Mouse (Mus musculus) 3134 (cell line): ENCODE data around the gene Kdm2a.

Experiments used
- DNase-seq: peaks from one replicate; pipeline ENCODE4 v3.0.0-alpha.2; 2011; ENCODE audit warnings: low spot score; ENCODE audit not compliant: insufficient read length; ENCODE audit errors: extremely low read depth

Gene Kdm2a

DNA sequence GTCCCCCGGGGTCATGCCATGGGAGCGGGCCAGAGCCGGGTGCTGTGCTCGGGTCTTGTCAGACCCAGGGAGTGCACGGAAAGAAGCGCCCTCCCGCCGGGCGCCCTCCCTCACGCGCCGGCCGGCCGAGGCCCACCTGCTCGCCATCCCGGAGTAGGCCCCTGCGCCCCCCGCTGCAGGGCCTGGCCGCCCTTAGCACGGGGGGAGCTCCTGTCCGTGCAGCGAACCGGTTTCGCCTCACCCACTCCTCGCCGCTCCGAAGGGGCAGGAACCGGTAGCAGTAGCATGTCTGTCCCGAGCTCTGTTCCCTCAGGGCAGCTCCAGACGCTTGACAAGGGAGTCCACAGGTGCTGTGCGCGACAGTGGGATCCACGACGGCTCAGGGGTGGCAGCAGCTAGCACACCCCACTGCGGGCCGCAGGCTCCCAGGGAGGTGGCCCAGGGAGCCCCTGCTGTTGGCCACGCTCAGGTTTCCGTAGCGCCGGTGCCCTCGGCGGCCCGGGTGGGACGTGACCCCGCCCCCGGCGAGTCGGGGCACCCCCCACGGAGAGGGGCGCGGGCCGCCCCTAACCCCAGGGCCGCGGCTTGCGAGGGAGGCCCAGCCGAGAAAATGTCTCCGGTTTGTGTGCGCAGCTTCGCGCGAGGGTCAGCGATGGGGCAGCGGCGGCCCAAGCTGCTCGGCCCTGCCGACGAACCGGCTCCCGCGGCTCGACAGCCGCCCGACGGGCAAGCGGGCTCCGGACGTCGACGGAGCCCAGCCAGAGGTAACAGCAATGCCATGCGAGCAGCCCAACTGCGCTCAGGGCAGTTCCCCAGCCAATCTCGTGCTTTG is at the start of gene Kdm2a:
Kdm2a (minus strand) TSS at position 488 of the 832 bp plus-strand sequence.
- DNase-seq: peak; percentile 16

DNA sequence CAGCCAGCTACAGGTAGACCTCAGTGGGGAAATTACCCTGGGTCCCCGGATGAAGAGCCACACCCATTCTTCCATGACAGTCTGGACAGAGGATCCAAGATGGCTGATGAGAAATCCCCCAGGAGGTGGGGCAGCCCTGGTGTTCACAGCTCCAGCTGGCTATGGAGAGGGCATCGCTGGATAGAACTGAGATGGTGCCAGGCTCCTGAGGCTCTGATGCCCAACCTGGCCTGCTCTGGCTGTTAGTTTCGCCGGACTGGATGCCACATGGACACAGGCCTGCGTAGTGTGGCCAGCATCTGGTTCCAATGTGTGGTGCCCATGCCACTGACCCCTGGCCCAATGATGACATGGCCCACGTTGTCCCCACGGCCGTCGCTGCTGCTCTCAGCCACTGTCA is 49.4 kb upstream of the Kdm2a start:
- DNase-seq: no peak

DNA sequence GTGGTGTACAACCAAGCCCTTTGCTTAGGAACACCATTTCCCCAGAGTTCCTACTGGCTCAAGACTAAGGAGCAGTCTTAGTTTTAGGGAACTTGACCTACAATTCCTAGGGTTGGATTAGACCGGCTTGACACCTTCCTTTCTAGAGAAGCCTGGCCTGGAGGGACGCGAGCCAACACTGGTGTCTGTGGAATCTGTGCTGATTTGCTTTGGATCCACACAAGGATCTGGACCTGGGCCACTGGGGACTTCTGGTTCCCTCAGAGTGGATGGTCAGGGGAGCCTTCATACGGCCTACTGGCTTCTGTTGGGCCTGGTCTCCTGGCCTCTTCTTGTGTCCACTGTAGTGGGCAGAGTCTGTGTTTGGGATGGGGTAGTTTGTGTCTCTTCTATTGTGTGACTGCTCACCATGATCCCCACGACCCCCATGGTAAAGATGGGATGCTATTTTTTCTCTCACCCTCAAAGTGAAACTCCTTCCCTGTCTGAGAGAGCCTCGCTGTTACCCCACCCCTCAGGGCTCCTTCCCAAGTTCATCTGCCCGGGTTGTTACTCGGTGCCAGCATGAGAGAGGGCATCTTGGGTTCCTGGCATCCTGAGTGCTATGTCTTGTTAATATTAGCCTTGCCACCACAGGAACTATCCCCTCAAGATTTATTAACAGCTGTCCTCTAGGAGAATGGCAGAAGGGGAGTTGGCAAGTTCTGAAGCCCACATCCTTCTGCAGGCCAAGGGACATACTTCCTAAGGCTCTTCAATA is 48.8 kb upstream of the Kdm2a start:
- DNase-seq: no peak

DNA sequence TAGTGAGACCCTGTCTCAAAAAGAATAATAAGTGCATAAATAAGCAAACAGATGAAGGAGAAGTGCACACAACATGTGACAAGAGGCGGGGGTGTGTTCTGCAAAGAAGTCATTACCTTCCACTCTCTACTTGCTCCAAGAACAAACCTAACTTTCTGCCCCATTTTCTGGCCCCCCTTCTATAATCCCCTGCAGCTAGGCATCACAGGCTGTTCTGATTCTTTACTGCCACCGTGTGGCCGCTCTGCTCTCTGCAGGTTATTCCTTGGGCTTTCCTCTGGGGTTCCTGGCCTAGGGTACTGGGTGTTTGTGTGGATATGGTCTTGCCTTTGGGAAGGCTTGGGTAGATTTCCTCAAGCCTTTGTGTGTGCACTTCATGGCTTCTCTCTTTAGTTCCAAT is 44.3 kb upstream of the Kdm2a start:
- DNase-seq: no peak

DNA sequence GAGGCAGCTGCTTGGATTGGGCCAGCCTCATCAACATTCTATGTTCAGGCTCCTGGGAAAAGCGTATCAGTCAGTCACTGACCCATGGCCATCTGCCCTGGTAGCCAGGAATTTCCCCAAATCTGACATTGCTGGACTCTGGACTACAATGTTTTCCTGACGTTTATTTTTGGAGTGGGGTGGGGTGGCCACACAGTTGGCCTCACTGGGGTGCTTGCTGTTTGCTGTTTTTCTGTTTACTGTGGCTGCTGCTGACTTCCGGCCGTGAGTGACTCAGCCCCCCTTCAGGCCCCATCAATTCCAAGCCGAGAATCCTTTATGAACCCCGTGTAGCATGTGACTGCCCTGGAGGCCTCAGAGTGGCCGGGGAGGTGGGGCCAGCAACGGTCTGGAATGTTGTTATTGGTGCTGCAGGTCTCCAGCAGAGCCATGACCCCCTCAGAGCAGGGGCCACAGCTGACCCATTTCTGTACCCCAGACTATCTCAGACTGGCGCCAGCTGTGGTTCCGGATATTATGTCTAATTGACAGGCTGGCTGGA is 43.6 kb upstream of the Kdm2a start:
- DNase-seq: peak; percentile 69

DNA sequence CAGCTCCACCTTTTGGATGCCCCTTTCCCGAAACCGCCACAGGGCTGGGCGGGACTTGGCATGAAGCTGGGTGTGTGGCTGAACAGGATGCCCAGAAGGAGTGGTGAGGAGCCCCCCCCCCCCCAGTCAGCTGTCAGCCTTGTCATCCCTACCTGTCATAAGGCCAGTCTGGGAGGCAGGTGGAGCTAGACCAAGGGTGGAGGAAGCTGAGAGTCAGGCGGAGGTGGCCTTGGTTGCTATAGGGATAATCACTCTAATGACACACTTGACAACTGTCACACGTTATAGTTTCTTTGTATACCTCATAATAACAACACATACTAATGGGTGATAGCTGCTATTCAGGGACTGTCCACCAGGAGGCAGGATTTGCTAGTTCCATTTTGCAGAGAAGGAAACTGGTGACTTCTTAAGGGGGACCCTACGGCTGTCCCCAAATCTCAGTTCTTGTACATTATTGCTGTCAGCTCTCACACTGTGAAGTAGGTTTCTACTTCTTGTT is 43.1 kb upstream of the Kdm2a start:
- peak; percentile 71 for DNase-seq

DNA sequence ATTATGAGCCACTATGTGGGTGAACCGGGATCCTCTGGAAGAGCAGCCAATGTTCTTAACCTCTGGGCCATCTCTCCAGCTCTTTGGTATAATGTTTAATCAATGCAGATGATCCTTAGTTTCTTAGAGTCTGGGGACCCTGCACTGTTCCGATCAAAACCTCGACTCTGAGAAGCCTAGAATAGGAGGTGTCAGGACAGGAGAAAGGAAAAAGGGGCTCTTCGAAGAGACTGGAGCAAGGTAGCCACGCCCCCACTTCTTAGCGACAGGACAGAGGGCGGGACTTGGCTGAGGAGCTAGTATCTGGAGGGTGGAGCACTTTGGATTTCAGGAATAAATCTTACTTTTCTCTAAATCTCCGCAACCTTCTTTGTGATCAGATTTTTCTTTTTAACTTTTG is 42.1 kb upstream of the Kdm2a start:
- DNase-seq: peak; percentile 42

DNA sequence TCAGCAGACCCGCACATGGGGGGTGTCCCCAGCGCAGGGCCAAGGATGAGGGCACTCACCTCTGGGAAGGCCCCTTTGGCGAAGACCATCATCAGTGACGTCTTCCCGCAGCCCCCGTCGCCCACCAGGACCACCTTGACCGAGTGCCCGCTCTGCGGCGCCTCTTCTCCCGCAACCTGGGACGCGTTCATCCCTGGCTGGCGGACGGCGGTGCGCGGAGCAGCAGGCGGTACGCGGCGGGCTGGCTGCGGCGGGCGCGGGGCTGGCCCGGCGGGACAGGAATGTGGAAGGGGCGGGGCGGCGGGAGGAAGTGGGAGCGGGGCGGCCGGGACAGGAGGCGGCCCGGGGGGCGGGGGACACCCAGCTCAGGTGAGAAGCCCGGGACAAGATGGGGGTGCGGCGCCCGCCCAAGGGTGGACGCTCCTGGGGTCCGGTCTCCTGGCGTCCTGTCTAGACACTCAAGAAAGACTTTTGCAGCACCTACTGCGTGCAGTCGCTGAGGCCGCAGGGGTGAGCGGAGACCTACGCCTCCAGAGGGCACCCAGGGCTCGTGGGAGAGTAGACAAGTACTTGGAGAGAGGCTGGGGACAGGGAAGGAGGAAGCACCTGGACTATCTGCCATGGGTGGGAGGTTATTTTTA is 41.2 kb upstream of the Kdm2a start, which contains the start of gene Rhod:
Rhod (minus strand) TSS at position 272 of the 641 bp plus-strand sequence.
- peak; percentile 82 for DNase-seq

DNA sequence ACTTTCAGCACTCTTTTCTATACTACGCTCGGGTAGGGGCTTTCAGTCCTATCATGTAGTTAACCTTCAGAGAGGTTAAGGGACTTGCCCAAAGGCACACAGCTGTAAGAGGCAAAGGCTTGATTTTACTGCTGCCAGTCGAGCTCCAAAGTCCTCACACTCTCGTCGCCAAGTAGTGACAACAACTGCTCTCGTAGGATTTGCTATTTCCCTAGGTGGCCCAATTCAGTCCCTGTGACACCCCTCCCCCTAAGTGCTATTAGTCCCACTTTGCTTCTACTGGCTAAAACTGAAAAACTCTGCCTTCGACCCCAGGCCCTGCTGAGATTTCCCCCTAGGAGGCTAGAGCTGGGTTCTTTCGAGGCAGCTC is 40.7 kb upstream of the Kdm2a start:
- no peak for DNase-seq

DNA sequence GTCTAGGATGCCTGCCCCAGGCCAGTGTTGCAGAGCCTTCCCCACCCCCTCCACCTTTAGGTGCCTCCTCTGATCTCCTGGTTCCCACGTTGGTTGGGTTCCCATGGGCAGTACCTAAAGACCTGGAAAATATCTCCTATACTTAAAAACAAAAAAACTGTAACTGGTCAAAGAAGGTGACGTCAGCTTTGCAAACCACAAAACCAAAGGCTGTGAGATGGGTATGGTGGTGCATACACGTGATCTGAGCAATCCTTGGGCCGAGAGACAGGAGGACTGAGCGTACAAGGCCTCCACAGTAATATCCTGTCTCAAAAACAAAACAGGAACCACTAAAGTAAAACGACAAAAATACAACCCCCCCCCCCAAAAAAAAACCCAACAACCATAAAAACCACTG is 39.8 kb upstream of the Kdm2a start:
- DNase-seq: peak; percentile 51

DNA sequence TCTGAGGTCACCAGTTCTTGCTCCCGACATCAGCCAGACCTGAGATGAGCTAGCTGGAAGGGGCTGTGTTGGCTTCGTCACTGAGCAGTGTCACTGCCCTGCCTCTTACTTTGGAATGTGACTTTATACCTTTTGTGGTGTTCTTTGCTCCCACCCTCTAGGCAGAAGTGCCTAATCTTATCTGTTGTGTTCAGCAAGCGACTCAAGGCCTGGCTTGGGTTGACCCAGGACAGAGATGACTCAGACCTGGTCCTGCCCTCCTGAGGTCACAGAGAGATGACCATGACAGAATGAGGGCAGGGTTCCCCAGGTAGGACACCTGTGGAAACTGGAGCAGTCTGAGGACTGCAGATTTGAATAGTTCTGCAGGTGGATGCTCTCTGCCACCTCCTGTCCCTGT is 38.2 kb upstream of the Kdm2a start:
- DNase-seq: no peak

DNA sequence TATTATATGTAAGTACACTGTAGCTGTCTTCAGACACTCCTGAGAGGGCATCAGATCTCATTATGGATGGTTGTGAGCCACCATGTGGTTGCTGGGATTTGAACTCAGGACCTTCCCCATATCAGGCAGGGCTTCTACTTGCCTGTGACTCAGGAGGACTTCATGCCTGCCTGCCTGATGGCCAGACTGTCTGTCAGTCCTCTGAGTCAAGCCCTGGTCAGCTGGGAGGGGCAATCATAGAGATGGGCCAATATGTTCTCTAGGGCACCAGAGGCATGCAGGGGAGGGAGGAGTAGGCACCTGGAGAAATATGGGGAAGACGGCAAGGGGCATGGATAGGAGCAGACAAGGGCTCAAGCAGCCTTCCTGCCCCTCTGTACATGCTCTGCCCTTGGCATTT is 36.9 kb upstream of the Kdm2a start:
- DNase-seq: no peak

DNA sequence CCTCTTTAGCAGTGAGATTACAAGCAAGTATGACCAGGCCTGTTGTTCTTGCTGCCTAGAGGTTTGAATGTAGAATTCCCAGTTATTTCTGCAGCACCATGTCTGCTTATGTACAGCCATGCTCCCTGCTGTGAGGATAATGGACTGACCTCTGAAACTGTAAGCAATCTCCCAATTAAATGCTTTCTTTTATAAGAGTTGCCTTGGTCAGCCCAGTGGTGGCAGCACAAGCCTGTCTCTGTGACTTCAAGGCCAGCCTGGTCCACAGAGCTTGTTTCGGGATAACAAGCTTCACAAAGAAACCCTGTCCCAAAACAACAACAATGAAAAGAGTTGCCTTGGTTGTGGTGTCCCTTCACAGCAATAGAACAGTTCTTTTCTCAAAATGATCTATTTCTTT is 35.7 kb upstream of the Kdm2a start:
- no peak for DNase-seq

DNA sequence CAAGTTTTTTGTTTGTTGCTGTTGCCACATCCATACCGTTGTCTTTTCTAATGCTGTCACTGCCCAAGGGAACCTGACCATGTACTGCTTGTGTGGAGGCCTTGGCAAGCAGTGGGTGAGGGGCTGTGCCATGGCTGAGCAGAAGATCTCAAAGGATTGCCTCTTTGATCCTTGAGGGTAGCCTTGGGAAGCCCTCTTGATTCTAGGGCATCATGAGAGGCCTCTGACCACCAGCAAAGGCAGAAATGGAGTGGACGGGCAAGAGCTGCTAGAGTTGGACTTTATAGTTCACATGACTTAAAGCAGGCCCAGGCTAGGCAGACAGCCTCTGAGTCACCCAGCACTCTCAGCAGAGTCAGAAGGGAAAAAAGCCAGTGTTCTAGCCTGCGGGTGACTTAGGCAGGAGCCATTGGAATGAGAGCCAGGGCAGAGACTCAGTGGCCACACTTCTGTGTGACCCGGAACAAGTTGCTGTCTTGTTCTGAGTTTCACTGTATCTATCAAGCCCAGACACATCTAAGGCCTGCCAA is 32.1 kb upstream of the Kdm2a start:
- DNase-seq: peak; percentile 51

DNA sequence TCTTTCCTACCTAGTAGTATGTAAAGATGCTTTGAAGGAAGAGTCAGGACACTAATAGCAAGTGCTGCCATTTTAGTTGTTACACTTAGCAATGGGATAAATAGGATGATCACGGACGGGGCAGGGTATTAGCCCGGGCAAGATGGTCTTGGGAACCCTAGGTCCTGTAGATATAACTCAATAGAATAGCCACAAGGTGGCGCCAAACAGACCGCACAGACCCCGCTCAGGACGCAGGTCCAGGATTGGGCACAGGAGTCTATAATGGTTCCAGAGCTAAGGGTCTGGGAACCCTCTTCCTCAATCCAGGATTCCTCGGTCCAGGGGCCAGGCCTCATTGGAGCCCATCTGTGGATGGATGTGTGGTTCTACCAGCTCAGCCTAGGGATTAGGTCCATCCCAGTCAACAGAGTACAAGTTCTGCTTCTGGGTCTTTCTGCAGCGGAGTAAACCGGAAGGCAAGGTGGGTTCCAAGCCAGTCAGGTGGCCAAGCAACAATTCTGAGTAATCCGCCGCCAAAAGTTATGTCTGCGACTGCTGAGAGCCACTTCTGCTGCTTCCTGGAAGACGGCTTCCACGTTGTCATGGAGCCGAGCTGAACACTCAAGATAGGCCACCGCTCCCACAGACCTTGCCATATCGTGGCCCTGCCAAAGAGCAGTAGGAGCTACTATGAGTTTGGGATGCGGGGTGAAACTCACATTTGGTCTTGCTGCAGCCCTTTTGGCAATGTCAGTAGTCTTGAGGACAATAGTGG is 27.7 kb upstream of the Kdm2a start:
- DNase-seq: no peak

DNA sequence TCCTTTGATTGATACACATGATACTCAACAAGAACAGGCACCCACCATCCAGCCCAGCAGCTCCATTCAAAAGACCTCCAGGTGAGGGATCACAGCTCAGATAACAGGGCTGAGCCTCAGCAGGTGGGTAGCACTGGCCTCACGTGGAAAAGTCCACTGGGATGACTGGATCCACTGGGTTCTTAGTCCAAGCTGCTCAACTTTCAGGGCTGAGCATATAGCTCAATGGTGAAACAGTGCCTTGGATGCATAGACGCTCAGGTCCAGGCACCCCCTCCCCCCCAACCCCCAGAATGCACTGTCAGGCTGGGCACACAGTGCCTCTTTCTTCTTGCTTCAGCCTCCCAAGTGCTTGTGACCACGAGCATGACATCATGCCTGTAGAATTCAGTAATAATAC is 24.9 kb upstream of the Kdm2a start:
- DNase-seq: no peak

DNA sequence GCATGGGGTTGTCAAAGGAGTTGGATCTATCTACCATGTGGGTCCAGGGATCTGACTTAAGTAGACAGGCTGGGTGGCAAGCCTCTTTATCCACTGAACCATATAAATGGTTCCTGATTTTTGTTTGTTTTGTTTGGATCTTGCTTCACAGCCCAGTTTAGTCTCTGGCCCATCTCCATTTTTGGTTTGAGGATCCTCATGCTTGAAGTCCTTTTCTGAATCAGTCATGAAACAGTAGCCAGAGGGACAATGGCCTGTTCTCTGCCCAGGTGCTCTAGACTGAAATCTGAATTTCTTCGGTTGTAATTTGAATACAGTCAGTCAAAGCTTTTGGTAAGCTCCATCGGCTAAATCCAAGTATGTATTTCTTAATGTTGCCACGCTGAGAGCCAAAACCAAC is 24.5 kb upstream of the Kdm2a start:
- DNase-seq: no peak

DNA sequence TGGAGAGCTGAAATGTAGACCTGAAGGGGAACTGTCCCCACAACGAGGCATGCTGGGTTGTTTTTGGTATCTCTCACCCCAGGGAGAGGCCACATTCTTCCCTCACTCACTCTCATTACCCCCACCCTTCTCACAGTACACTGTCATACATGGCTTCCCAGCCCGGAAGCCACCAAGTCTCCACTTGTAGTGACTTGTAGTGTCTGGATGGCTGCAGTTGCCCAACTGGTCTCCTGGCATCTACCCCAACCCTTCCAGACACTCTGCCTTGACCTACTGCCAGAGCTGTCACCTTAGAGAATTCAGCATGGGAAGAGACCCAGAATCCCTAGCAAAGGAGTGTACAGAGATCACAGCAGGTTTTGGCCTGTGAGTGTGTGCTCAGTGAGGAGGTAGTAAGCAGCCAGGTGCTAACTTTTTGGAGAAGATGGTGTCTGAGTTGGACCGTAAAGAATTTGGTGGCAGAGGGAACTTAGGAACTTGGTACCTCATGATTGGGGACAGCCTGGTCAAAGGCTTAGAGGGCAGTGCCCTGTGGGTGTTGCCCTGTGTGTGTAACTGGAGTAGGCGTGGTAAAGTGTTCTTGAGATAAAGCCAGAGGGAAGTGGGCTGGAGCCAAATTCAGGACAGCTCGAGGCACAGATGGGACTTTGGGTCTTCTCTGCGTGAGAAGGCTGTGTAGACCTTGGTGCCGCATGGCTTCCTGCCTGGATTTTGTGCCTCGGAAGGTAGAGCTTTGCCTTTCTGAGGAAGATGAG is 22.2 kb upstream of the Kdm2a start:
- peak; percentile 43 for DNase-seq

DNA sequence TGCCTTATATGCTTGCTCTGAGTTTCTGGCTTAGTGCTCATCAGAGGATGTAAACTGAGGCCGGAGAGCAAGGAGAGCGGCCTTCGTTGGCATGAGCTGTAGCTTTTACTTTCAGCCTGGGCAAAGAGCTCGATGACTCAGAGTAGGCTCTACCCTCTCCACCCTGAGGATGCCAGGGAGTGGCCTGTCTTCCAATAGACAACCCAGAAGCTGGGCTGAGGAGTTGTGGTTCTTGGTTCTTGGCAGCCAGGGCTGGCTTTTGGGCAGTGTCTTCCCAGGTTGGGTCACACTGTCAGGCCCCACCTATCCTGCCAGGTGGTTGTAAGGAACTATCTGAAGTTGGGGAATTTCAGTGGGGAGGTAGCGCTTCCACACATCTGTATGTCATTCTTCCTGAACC is 21.6 kb upstream of the Kdm2a start:
- DNase-seq: peak; percentile 63
